Mouse (Mus musculus) liver, postnatal 0 days (tissue): Measurements from ENCODE around the gene Myl3.

Experiments used
- CTCF ChIP-seq: sonication (generic); IDR thresholded peaks from 2 replicates; pipeline ENCODE4 v1.5.1; 2016; ENCODE audit warnings: antibody characterized with exemption, low read depth
- EP300 ChIP-seq: IDR thresholded peaks from 2 replicates; pipeline ENCODE4 v1.6.1; 2016; ENCODE audit warnings: antibody characterized with exemption, low read depth, mild to moderate bottlenecking

DNA sequence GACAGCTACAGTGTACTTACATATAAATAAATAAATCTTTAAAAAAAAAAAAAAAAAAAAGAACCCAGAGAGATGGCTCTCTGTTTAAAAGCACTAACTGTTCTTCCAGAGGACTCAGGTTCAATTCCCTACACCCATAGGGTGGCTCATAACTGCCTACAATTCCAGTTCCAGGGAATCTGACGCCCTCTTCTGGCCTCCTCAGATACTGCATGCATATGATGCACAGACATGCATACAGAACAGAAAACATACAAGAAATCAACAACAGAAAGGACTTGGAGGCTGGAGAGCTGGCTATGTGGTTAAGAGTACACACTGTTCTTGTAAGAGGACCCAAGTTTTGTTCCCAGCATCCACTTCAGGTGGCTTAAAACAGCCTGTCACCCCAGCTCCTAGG is 3.6 kb upstream of the Myl3 start:
- TF ChIP-seq CTCF, result peak; percentile 52
- no peak for TF ChIP-seq EP300
